Mouse (Mus musculus) hindbrain, embryonic 10.5 days (tissue): ENCODE data around the gene Ppm1f. TPM values are rescaled to one million over a fixed set of nuclear protein-coding genes. Genes with fewer than 3 reads are reported as not detected.
A peak's percentile ranks its signal among the peaks of the same experiment; 100 is the strongest.

Source experiments
- DNase-seq: peaks from one replicate; pipeline ENCODE4 v3.0.0-alpha.2; 2017; ENCODE audit warnings: low spot score
- H3K27ac ChIP-seq: fragments of 300-500 bp; sonication (generic); 2 replicates; pipeline ENCODE4 v1.5.1; 2016; ENCODE audit warnings: mild to moderate bottlenecking, moderate library complexity
- H3K27me3 ChIP-seq: fragments of 300-500 bp; sonication (generic); 2 replicates; pipeline ENCODE4 v1.6.1; 2016; ENCODE audit warnings: mild to moderate bottlenecking; ENCODE audit not compliant: poor library complexity, insufficient read depth, severe bottlenecking
- H3K36me3 ChIP-seq: fragments of 300-500 bp; sonication (generic); 2 replicates; pipeline ENCODE4 v1.6.1; 2016; ENCODE audit warnings: mild to moderate bottlenecking, moderate library complexity
- H3K4me1 ChIP-seq: fragments of 300-500 bp; sonication (generic); replicated peaks from 2 replicates; pipeline ENCODE4 v1.6.1; 2016; ENCODE audit warnings: mild to moderate bottlenecking
- H3K4me3 ChIP-seq: fragments of 300-500 bp; sonication (generic); 2 replicates; pipeline ENCODE4 v1.5.1; 2016; ENCODE audit warnings: mild to moderate bottlenecking, moderate library complexity
- H3K9me3 ChIP-seq: fragments of 300-500 bp; sonication (generic); 2 replicates; pipeline ENCODE4 v1.6.1; 2016; ENCODE audit warnings: mild to moderate bottlenecking, moderate library complexity
- WGBS: fragments of 180-500 bp; shearing (Covaris S2); methylation state at CpG from one replicate; pipeline ENCODE4 v1.1.7; 2016; 5-methylcytosine and 5-hydroxymethylcytosine counted together
- polyA plus RNA-seq: library from polyadenylated mRNA; unstranded; fragments of >200 nt; fragmentation: Nextera tagmentation; extraction: Ambion mirVana; gene quantifications from 2 replicates; pipeline ENCODE4 v1.2.1, GENCODE M21; 2016

The Ppm1f gene
- polyA plus RNA-seq, 1 experiment from 2014 or later, result 26.5 TPM

DNA sequence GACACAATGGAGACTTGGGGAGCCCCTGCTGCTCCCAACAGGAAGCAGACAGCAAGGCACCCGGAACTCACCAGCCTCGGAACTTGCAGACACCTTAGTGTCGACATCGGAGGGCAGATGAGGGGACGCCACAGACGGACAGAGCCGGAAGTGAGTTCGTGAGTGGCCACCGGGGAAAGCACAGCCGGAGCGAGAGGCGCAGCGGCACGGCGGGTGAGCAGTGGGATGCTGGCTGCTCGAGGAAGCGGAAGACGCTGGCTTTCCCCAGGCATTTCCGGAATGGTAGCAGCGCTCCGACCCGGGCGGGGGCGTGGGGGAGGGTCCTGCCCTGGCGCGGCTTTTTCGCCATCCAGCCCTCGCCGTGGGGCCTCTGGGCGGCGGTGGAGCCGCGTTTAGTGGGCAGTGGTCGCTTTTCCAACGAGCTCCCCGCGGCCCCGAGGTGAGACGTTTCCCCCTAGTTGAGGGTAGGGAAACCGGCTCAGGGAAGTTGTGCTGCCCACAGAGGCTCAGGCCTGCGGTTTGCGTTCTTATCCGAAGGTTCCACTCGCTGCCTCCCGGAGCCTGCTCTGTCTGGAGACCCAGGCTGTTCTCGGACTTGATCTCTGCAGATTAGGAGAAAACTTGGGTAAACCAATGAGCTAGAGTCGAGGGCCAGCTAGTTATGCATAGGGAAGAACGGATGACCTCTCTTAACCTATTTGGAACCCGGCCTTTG lies 25.5 kb upstream of the Ppm1f start, which contains the start of the genes Top3b and Vpreb1:
Gene Top3b (plus strand): TSS at position 120 of the 715 bp plus-strand sequence.
Gene Vpreb1 (minus strand): TSS at position 227 of the 715 bp plus-strand sequence.
- Histone ChIP-seq H3K4me1 (peaks cover 14% of the 10 kb centered on the region), H3K27me3 (no peaks in the 10 kb centered on the region), H3K4me3 (peak within 1 kb of the TSS; percentile 88), H3K9me3 (peaks cover 2% of the 10 kb centered on the region; the same call in 1 of the 2 replicates), H3K27ac (peak within 1 kb of the TSS; percentile 96), H3K36me3 (peaks cover 14% of the 10 kb centered on the region)
- DNase-seq, result peak; percentile 96
- WGBS, result under 1% methylated on average over 49 of the region's 49 CpGs

DNA sequence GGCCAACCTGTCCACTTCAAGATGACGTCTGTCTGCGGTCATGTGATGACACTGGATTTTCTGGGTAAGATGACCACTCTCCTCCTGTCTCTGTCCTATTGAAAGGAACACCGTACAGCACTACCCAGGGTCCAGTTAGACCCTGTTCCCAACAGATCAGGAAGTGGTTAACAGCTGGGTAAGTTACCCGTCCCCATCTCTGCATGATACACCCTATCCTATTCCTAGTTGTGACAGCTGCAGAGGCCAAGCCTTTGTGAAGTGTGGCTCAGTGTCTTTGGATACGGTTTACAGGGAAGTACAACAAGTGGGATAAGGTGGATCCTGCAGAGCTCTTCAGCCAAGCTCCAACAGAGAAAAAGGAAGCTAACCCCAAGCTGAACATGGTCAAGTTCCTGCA lies 17.2 kb upstream of the Ppm1f start:
- Histone ChIP-seq H3K27ac (no peak overlapping the region), H3K4me3 (no peak overlapping the region), H3K27me3 (no peaks in the 10 kb centered on the region), H3K36me3 (peaks cover 97% of the 10 kb centered on the region), H3K4me1 (no peaks in the 10 kb centered on the region), H3K9me3 (peaks cover 10% of the 10 kb centered on the region; the same call in 1 of the 2 replicates)
- DNase-seq, result no peak
- 90% methylated on average over 5 of the region's 5 CpGs for whole genome bisulfite sequencing

DNA sequence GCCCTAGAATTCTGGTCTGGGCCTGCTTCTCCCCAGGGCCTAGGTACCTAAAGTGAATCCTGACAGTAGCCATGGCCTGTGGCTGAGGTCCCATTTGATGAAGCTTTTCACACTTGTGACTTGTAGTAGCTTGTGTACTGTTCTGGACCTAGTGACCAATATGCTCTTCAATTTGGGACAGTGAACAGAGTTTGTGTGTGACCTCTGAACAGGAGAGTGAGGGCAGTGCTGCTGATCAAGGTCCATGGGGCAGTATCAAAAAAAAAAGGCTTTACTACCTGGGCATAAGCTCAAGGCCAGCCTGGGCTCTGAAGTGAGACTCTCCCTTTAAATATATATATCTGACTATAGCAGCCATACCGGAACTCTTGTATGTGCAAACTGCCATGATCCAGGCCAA lies 7.9 kb upstream of the Ppm1f start:
- 92% methylated on average over 1 of the region's 1 CpGs for WGBS
- Histone ChIP-seq H3K27ac (no peak overlapping the region), H3K4me3 (no peak overlapping the region), H3K27me3 (no peaks in the 10 kb centered on the region), H3K4me1 (no peaks in the 10 kb centered on the region), H3K9me3 (no peaks in the 10 kb centered on the region), H3K36me3 (peaks cover 100% of the 10 kb centered on the region)
- no peak for DNase-seq

DNA sequence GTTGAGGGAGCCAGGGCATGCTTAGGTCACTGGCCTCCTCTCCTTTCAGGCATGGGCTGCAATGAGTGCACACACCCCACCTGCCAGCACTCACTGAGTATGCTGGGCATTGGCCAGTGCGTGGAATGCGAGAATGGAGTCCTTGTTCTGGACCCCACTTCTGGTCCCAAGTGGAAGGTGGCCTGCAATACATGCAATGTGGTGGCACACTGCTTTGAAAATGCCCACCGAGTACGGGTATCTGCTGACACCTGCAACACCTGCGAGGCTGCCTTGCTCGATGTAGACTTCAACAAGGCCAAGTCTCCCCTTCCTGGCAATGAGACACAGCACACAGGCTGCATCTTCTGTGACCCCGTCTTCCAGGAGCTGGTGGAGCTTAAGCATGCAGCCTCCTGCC lies 3.9 kb upstream of the Ppm1f start:
- no peaks in the 10 kb centered on the region for H3K9me3 ChIP-seq
- no peak for DNase-seq
- 93% methylated on average over 7 of the region's 7 CpGs for WGBS
- no peak overlapping the region for H3K4me3 ChIP-seq
- H3K27me3 ChIP-seq, result no peaks in the 10 kb centered on the region
- peaks cover 13% of the 10 kb centered on the region for H3K4me1 ChIP-seq
- H3K36me3 ChIP-seq, result peaks cover 74% of the 10 kb centered on the region
- no peak overlapping the region for H3K27ac ChIP-seq

DNA sequence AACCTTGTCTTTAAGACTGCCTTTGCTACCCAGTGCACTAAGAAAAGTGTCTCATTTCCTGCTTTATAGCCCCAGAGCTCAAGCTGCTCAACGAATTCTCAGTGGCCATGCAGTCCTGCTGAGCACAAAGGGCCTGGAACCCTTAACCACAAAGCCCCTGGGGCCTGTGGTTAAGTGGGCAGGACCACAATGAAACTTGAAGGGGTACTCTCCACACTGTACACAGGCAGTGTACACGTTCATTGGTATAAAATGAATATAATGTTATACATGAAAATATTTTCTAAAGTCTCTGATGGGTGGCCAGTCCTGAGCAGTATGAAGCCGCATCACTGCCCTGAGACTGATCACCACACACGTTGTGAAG lies 271 bp upstream of the Ppm1f start:
- peaks cover 19% of the 10 kb centered on the region for H3K4me1 ChIP-seq
- H3K36me3 ChIP-seq, result peaks cover 43% of the 10 kb centered on the region
- no peaks in the 10 kb centered on the region for H3K27me3 ChIP-seq
- peak overlapping the region; percentile 87 for H3K27ac ChIP-seq
- no peaks in the 10 kb centered on the region for H3K9me3 ChIP-seq
- DNase-seq, result no peak
- 27% methylated on average over 4 of the region's 4 CpGs for WGBS
- peak overlapping the region; percentile 76 for H3K4me3 ChIP-seq

DNA sequence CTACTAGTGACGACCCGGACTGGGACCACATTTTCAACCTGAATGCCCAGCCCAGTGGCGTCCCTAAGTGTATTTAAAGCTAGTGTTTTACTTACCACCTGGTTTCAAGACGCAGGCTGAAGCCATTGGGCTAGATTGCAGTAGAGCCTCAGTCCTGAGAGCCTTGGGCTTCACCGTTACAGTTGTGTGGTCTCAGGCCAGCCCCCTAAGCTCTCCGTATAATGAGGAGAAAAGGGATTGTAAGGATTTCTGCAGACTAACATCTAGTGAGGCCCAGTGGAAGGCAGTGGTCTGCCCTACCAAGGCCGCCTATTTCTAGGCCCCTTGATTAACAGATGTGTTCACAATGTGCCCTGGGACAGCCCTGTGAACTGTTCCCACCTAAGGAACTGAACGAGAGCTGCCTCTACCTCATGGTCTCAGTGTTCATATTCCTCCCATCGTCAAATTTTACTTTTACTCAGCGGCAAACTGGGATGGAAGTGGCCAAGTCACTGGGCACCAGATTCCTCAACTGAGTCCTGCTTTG lies 851 bp downstream of the Ppm1f start:
- 31% methylated on average over 10 of the region's 10 CpGs for WGBS
- H3K4me3 ChIP-seq, result peak overlapping the region; percentile 76
- no peaks in the 10 kb centered on the region for H3K9me3 ChIP-seq
- H3K27me3 ChIP-seq, result no peaks in the 10 kb centered on the region
- H3K36me3 ChIP-seq, result peaks cover 33% of the 10 kb centered on the region
- H3K4me1 ChIP-seq, result peaks cover 19% of the 10 kb centered on the region
- DNase-seq, result no peak
- H3K27ac ChIP-seq, result peak overlapping the region; percentile 87

DNA sequence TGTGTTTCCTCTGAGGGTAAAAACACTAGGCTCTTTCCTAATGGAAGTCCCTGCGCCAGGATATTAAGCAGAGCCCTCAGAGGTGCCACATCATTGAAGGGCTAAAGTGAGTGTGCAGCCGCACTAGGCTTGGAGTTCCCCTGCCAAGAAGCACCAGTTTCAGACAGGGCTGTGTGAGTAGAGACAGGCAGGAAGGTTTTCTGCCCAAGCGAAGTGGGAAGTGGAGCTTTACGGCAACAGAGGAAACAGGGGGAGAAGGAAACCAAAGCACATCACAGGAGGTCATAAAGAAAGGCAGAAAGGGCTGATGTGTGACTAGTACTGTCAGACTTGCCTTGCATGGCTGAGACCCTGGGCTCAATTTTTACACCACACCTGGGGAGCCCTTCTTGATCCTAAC lies 6.1 kb downstream of the Ppm1f start:
- Histone ChIP-seq H3K9me3 (no peaks in the 10 kb centered on the region), H3K4me1 (peaks cover 6% of the 10 kb centered on the region), H3K27ac (no peak overlapping the region), H3K4me3 (no peak overlapping the region), H3K36me3 (peaks cover 48% of the 10 kb centered on the region), H3K27me3 (no peaks in the 10 kb centered on the region)
- 90% methylated on average over 4 of the region's 4 CpGs for WGBS
- DNase-seq, result no peak

DNA sequence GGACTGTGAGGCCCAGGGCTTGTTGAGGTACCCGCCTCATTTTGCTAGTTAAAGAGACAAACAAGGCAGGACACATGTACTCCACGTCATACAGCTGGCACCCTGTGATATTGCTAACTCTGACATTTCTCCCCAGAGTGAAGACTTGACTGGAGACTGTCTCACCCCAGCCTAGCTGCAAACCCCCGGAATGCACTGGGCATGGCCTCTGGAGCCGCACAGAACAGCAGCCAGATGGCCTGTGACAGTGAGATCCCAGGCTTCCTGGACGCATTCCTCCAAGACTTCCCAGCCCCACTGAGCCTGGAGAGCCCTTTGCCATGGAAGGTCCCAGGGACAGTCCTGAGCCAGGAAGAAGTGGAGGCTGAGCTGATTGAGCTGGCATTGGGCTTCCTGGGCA lies 6.9 kb downstream of the Ppm1f start:
- Histone ChIP-seq H3K4me1 (no peaks in the 10 kb centered on the region), H3K36me3 (peaks cover 56% of the 10 kb centered on the region), H3K4me3 (no peak overlapping the region), H3K27me3 (no peaks in the 10 kb centered on the region), H3K27ac (no peak overlapping the region), H3K9me3 (no peaks in the 10 kb centered on the region)
- 89% methylated on average over 5 of the region's 5 CpGs for WGBS
- no peak for DNase-seq

DNA sequence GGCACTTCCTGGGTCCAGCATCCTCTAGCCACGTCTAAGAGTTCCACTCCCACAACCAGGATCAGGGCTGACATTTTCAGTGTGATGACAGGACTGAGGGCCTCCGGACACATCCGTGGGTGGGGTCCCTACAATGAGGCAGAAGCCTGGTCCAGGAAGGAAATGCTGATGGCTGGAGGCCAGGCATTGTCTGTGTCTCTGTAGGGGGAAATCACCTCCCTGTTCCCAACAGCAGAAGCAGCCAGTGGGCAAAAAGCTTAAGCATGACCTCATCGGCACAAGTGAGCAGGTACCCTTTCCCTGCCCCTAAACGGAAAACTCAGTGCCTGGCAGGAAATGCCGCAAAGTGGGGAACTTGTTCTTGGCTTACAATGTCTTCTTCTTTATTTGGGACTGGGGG lies 11.5 kb downstream of the Ppm1f start:
- peaks cover 13% of the 10 kb centered on the region for H3K4me1 ChIP-seq
- no peaks in the 10 kb centered on the region for H3K9me3 ChIP-seq
- H3K4me3 ChIP-seq, result no peak overlapping the region
- 82% methylated on average over 6 of the region's 6 CpGs for WGBS
- H3K36me3 ChIP-seq, result peaks cover 89% of the 10 kb centered on the region
- no peaks in the 10 kb centered on the region for H3K27me3 ChIP-seq
- no peak for DNase-seq
- H3K27ac ChIP-seq, result no peak overlapping the region

DNA sequence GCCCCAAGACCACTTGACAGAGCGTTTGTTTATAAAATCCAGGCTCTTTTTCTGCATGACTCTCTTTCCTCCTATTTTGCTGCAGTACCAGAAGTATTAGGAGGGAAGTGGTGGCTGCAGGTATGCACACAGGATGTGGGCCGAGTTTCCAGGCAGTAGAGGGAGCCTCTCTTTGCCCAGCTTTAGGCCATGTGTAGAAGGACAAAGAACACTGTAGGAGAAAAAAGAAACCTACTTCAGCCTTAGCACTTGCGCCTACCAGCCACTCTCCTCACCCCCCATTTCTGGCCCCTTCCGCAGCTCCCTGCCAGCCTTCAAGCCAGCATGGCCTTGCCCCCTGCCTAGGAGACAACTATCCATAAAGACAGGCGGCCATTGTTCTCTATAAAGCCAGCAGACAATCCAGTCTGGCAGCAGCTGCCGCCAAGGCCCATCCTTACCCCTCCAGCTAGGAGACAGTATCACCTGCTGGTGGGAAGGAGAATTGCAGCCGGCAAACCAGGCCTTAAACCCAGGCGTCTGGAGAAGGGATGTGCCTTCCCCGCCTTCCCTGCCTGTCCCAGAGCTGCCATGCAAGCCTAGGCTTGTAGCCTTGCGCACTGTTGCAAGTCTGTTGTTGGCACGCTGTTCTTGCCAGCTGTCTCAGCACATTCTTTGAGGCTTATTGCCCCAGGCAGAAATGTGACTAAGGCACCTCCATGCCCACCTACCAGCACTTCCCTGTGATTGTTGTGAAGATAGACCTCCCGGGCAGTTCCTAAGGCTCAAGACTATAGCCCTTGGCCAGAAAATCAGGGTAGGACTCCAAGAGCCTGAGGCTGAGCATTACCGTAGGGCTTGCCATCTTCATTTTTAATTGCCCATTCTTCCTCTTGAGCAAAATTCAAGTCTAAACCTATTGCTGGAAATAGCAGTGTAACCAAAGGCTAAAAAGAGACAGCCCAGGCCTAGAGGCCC lies 15.7 kb downstream of the Ppm1f start:
- Histone ChIP-seq H3K9me3 (no peaks in the 10 kb centered on the region), H3K4me3 (no peak overlapping the region), H3K27me3 (no peaks in the 10 kb centered on the region), H3K27ac (peak overlapping the region; percentile 90), H3K36me3 (peaks cover 92% of the 10 kb centered on the region), H3K4me1 (peaks cover 13% of the 10 kb centered on the region)
- 34% methylated on average over 13 of the region's 13 CpGs for WGBS
- DNase-seq, result peak; percentile 87

DNA sequence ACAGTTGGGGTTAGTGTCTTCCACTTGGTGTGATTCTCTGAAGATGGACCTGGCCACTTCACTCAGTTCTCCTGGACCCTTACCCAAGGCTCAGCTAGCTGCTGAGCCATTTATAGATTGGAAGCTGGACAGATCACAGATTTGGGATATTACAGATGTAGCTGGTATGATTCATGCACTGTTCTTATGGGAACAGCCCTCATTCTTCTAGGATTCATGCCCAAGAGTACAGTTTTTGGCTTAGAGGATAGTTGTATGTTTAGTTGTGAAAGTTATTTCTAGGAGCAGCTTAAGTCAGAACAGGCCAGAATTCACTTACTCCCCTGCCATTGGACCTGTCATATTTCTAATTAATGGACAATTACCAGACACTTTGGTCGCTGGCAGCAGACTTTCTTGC lies 17.2 kb downstream of the Ppm1f start:
- Histone ChIP-seq H3K36me3 (peaks cover 92% of the 10 kb centered on the region), H3K9me3 (no peaks in the 10 kb centered on the region), H3K27me3 (no peaks in the 10 kb centered on the region), H3K4me1 (peaks cover 13% of the 10 kb centered on the region), H3K27ac (no peak overlapping the region), H3K4me3 (no peak overlapping the region)
- WGBS, result 86% methylated on average over 1 of the region's 1 CpGs
- no peak for DNase-seq

DNA sequence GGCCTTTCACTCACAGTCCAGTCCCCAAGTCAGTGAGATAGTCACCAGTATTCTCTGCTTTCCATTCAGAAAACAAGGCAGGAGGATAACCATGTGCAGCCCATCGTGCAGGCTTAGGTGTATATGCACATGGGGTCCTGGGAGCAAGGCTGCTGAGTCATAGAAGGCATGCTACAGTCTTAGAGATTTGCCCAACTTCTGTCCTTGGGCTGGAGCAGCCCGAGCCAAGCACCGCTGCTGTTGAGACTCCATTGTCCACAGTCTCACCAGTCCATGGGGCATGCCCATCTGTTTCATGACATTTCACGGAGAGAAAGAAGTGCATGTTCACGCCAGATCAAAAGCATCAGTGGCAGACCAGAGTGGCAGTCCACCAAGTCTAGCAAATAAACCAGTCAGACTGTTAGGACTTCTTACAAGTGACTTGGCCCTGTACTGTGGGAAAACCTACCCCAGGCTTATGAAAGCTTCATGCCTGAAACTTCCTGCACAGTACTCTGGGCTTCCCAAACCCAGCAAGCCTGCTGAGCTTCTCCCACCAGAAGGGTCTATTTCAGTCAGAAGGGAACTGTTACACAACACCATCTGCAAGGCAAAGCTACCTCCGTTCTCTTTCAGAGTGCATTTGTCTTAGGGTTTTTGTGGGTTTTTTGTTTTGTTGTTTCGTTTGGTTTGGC lies 22.3 kb downstream of the Ppm1f start:
- Histone ChIP-seq H3K27ac (no peak overlapping the region), H3K4me1 (no peaks in the 10 kb centered on the region), H3K36me3 (peaks cover 97% of the 10 kb centered on the region), H3K27me3 (no peaks in the 10 kb centered on the region), H3K4me3 (no peak overlapping the region), H3K9me3 (no peaks in the 10 kb centered on the region)
- 95% methylated on average over 7 of the region's 7 CpGs for WGBS
- no peak for DNase-seq
